Mouse (Mus musculus): ENCODE results near the gene Wdr31. TPM values are rescaled to one million over a fixed set of nuclear protein-coding genes. Genes with fewer than 3 reads are reported as not detected.

The Wdr31 gene
- polyA plus RNA-seq, 1 experiment, result 0.94 TPM

- no peak overlapping the region for H3K4me3 ChIP-seq (ENCODE audit: insufficient read depth, low read length)
- no peak overlapping the region for H3K27ac ChIP-seq (ENCODE audit: insufficient read depth, low read depth, low read length)
- peaks cover 13% of the 10 kb centered on the region for H3K4me1 ChIP-seq (ENCODE audit: control insufficient read depth, insufficient read depth, low read length)
- TF ChIP-seq POLR2A (IDR thresholded peaks at IDR 0.05; ENCODE audit: borderline replicate concordance, low read depth, low read length) (no peak), CTCF (IDR thresholded peaks at IDR 0.05; ENCODE audit: low read depth, low read length) (no peak)
Observed at GRCm38 (mm10) chr4:62431522-62431921, 39.2 kb downstream of the Wdr31 start.

GRCm38 (mm10) chr4:62430678-62431077 lies 40.0 kb downstream of the Wdr31 start:
- H3K27ac ChIP-seq (ENCODE audit: insufficient read depth, low read depth, low read length), result no peak overlapping the region
- no peak for TF ChIP-seq POLR2A (IDR thresholded peaks at IDR 0.05; ENCODE audit: borderline replicate concordance, low read depth, low read length)
- TF ChIP-seq CTCF (IDR thresholded peaks at IDR 0.05; ENCODE audit: low read depth, low read length), result no peak
- no peak overlapping the region for H3K4me3 ChIP-seq (ENCODE audit: insufficient read depth, low read length)
- H3K4me1 ChIP-seq (ENCODE audit: control insufficient read depth, insufficient read depth, low read length), result peaks cover 13% of the 10 kb centered on the region

- no peak overlapping the region for H3K4me3 ChIP-seq (ENCODE audit: insufficient read depth, low read length)
- TF ChIP-seq POLR2A (IDR thresholded peaks at IDR 0.05; ENCODE audit: borderline replicate concordance, low read depth, low read length) (no peak), CTCF (IDR thresholded peaks at IDR 0.05; ENCODE audit: low read depth, low read length) (no peak)
- H3K27ac ChIP-seq (ENCODE audit: insufficient read depth, low read depth, low read length), result no peak overlapping the region
- H3K4me1 ChIP-seq (ENCODE audit: control insufficient read depth, insufficient read depth, low read length), result peaks cover 11% of the 10 kb centered on the region
Observed at GRCm38 (mm10) chr4:62429616-62430015, 41.1 kb downstream of the Wdr31 start.

- peaks cover 2% of the 10 kb centered on the region; the same call in 1 of the 2 replicates for H3K4me1 ChIP-seq (ENCODE audit: control insufficient read depth, insufficient read depth, low read length)
Observed at GRCm38 (mm10) chr4:62427978-62428758, 42.5 kb downstream of the Wdr31 start.

GRCm38 (mm10) chr4:62425891-62426290 lies 44.8 kb downstream of the Wdr31 start:
- TF ChIP-seq POLR2A (IDR thresholded peaks at IDR 0.05; ENCODE audit: borderline replicate concordance, low read depth, low read length), result no peak
- no peak for TF ChIP-seq CTCF (IDR thresholded peaks at IDR 0.05; ENCODE audit: low read depth, low read length)
- H3K4me3 ChIP-seq (ENCODE audit: insufficient read depth, low read length), result no peak overlapping the region
- peaks cover 2% of the 10 kb centered on the region; the same call in 1 of the 2 replicates for H3K4me1 ChIP-seq (ENCODE audit: control insufficient read depth, insufficient read depth, low read length)
- no peak overlapping the region for H3K27ac ChIP-seq (ENCODE audit: insufficient read depth, low read depth, low read length)

More at GRCm38 (mm10) chr4:62427978-62428758, 42.5 kb downstream of the Wdr31 start:
- no peak overlapping the region for H3K4me3 ChIP-seq (ENCODE audit: insufficient read depth, low read length)
- H3K27ac ChIP-seq (ENCODE audit: insufficient read depth, low read depth, low read length), result no peak overlapping the region
- no peak for TF ChIP-seq POLR2A (IDR thresholded peaks at IDR 0.05; ENCODE audit: borderline replicate concordance, low read depth, low read length)
- TF ChIP-seq CTCF (IDR thresholded peaks at IDR 0.05; ENCODE audit: low read depth, low read length), result no peak

- Histone ChIP-seq H3K4me1 (ENCODE audit: control insufficient read depth, insufficient read depth, low read length) (no peaks in the 10 kb centered on the region), H3K4me3 (ENCODE audit: insufficient read depth, low read length) (no peak overlapping the region), H3K27ac (ENCODE audit: insufficient read depth, low read depth, low read length) (no peak overlapping the region)
- TF ChIP-seq CTCF (IDR thresholded peaks at IDR 0.05; ENCODE audit: low read depth, low read length) (no peak), POLR2A (IDR thresholded peaks at IDR 0.05; ENCODE audit: borderline replicate concordance, low read depth, low read length) (no peak)
Observed at GRCm38 (mm10) chr4:62419091-62419490, 51.6 kb downstream of the Wdr31 start.

- no peak overlapping the region for H3K27ac ChIP-seq (ENCODE audit: insufficient read depth, low read depth, low read length)
- no peaks in the 10 kb centered on the region for H3K4me1 ChIP-seq (ENCODE audit: control insufficient read depth, insufficient read depth, low read length)
- TF ChIP-seq CTCF (IDR thresholded peaks at IDR 0.05; ENCODE audit: low read depth, low read length) (no peak), POLR2A (IDR thresholded peaks at IDR 0.05; ENCODE audit: borderline replicate concordance, low read depth, low read length) (no peak)
Observed at GRCm38 (mm10) chr4:62418448-62418847, 52.2 kb downstream of the Wdr31 start.

GRCm38 (mm10) chr4:62411606-62412005 lies 59.1 kb downstream of the Wdr31 start:
- no peak for TF ChIP-seq POLR2A (IDR thresholded peaks at IDR 0.05; ENCODE audit: borderline replicate concordance, low read depth, low read length)
- no peak for TF ChIP-seq CTCF (IDR thresholded peaks at IDR 0.05; ENCODE audit: low read depth, low read length)
- H3K27ac ChIP-seq (ENCODE audit: insufficient read depth, low read depth, low read length), result no peak overlapping the region
- peaks cover 8% of the 10 kb centered on the region for H3K4me1 ChIP-seq (ENCODE audit: control insufficient read depth, insufficient read depth, low read length)
- H3K4me3 ChIP-seq (ENCODE audit: insufficient read depth, low read length), result no peak overlapping the region

More at GRCm38 (mm10) chr4:62418448-62418847, 52.2 kb downstream of the Wdr31 start:
- no peak overlapping the region for H3K4me3 ChIP-seq (ENCODE audit: insufficient read depth, low read length)

- H3K4me1 ChIP-seq (ENCODE audit: control insufficient read depth, insufficient read depth, low read length), result peaks cover 10% of the 10 kb centered on the region
- TF ChIP-seq CTCF (IDR thresholded peaks at IDR 0.05; ENCODE audit: low read depth, low read length), result no peak
- TF ChIP-seq POLR2A (IDR thresholded peaks at IDR 0.05; ENCODE audit: borderline replicate concordance, low read depth, low read length), result no peak
- no peak overlapping the region for H3K4me3 ChIP-seq (ENCODE audit: insufficient read depth, low read length)
- no peak overlapping the region for H3K27ac ChIP-seq (ENCODE audit: insufficient read depth, low read depth, low read length)
Observed at GRCm38 (mm10) chr4:62410325-62410724, 60.4 kb downstream of the Wdr31 start.

GRCm38 (mm10) chr4:62409615-62410014 lies 61.1 kb downstream of the Wdr31 start:
- TF ChIP-seq CTCF (IDR thresholded peaks at IDR 0.05; ENCODE audit: low read depth, low read length) (no peak), POLR2A (IDR thresholded peaks at IDR 0.05; ENCODE audit: borderline replicate concordance, low read depth, low read length) (no peak)
- Histone ChIP-seq H3K4me3 (ENCODE audit: insufficient read depth, low read length) (peak overlapping the region; percentile 69), H3K27ac (ENCODE audit: insufficient read depth, low read depth, low read length) (peak overlapping the region; percentile 37), H3K4me1 (ENCODE audit: control insufficient read depth, insufficient read depth, low read length) (peaks cover 10% of the 10 kb centered on the region)

All from bone marrow macrophage, adult 2 months (primary cell).